Mouse (Mus musculus): ENCODE measurements around the gene Wdr35. TPM values are rescaled to one million over a fixed set of nuclear protein-coding genes. Genes with fewer than 3 reads are reported as not detected.

Wdr35 gene
- polyA plus RNA-seq (2017; shearing (Covaris generic)), result 5.1 TPM

GRCm38 (mm10) chr12:8973820-8974465, at the start of gene Wdr35:
TSS of gene Wdr35 (plus strand) at chr12:8973892.

GRCm38 (mm10) chr12:8947714-8948464, 25.8 kb upstream of the Wdr35 start, which contains the start of gene Matn3:
TSS of gene Matn3 (plus strand) at chr12:8947929.

GRCm38 (mm10) chr12:9029888-9030723, 56.4 kb downstream of the Wdr35 start, which contains the start of gene Ttc32:
TSS of gene Ttc32 (plus strand) at chr12:9029997.

Other genes with a start within 250 kb of the Wdr35 start
- gene Sdc1, start 202.6 kb upstream of the Wdr35 start, polyA plus RNA-seq (2017; shearing (Covaris generic)), result 0.33 TPM
- gene Laptm4a, start 52.2 kb upstream of the Wdr35 start, polyA plus RNA-seq (2017; shearing (Covaris generic)), result 194 TPM
- not detected for gene Matn3, start 26.0 kb upstream of the Wdr35 start, polyA plus RNA-seq (2017; shearing (Covaris generic))
- gene Ttc32, start 56.1 kb downstream of the Wdr35 start, polyA plus RNA-seq (2017; shearing (Covaris generic)), result 15.0 TPM

All from inflammation-experienced regulatory T-cells, adult 16 weeks (primary cell).